Mouse (Mus musculus) spleen, adult 18-20 months (tissue): ENCODE data around the gene Prex1.

ENCODE experiments used
- DNase-seq, 2 experiments: peaks; one replicate each; pipeline ENCODE4 v3.0.0; 2022; ENCODE audit warnings: mixed read lengths in 2 of 2

Prex1 gene

DNA sequence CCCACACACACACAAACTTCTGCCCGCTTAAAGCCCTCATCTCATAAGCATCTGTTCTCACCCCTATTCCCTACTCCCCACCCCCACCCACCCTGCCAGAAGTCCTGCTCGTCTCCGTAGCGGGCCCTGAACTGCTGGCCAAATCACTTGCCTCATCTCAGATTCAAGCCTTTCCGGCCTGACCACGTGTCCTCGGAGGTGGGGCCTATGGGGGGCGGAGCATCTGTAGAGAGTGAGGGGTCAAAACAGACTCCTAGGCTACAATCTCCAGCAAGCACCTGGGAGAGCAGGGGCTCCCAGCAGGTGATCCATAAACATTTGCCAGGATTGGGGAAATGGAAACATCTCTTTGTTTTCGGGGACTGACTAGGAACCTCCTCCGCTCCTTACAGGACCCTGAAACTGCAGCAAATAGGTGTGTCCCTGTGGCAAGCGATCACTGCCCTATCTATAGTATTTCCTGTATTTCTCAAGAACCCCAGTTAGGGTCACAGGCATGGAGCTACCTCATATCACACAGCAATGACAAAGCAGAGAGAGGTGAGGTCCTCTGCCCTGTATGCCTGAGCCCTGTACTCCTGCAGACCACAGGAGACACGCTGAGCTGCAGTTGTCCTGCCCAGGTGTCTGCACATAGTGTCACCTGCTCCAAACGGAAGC, 29.6 kb downstream of the Prex1 start:
- DNase-seq = no peak

DNA sequence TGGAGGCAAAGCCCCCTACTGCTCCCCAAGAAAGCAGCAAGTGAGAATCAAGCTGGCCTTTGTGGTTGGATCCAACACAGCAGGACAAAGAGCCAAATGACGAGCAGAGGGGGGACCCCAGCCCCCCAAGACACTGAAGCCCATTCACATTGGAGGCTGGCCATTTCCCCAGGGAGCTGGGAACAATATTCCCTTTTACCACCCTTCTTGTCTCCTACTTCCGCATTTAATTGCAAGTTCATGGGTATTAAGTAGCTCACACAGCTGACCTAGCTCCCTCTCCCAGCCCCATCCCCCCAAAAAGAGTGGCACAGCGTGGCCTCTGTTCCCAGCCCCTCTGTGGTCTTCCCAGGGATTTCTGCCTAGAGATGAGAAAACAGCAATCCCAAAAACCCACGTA, 30.8 kb downstream of the Prex1 start:
- no peak for DNase-seq

GRCm38 (mm10) chr2:166678959-166679759, 34.5 kb downstream of the Prex1 start:
- DNase-seq = no peak

DNA sequence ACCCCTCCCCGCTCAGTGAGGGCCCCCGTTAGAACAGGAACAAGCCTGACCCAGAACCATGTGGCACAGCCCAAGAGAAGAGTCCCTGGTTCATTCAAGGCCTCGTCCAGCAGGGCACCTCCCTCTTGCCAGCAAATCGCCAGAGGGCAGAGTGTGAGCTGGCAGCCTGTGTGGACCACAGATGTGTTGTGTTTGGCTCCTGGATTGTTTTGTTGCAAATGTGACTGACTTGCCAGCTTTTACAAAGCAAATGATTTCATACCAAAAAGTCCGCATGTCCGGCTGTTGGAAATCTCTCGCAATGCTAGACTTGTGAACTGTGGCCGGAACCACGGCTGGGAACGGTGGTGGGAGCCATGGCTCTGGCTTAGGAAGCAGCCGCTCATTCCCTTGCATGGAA, 36.7 kb downstream of the Prex1 start:
- DNase-seq = no peak

DNA sequence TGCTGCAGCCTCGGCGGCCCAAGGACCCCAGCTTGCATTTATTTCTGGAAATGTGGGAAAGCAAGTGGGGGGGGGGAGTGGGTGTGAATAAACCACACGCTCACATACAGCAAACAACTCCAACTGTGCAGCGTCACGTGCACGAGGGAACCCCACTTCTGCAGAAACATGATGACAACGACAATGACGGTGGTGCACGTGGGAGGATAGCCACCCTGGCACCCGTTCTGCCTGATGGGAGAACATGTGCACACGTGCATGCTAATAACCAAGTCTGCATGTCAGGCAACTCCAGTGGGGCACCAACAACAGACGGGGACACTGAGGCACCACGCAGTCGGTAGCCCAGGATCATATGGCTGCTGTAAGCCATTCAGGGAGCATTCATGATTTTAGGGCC, 37.1 kb downstream of the Prex1 start:
- DNase-seq = no peak

DNA sequence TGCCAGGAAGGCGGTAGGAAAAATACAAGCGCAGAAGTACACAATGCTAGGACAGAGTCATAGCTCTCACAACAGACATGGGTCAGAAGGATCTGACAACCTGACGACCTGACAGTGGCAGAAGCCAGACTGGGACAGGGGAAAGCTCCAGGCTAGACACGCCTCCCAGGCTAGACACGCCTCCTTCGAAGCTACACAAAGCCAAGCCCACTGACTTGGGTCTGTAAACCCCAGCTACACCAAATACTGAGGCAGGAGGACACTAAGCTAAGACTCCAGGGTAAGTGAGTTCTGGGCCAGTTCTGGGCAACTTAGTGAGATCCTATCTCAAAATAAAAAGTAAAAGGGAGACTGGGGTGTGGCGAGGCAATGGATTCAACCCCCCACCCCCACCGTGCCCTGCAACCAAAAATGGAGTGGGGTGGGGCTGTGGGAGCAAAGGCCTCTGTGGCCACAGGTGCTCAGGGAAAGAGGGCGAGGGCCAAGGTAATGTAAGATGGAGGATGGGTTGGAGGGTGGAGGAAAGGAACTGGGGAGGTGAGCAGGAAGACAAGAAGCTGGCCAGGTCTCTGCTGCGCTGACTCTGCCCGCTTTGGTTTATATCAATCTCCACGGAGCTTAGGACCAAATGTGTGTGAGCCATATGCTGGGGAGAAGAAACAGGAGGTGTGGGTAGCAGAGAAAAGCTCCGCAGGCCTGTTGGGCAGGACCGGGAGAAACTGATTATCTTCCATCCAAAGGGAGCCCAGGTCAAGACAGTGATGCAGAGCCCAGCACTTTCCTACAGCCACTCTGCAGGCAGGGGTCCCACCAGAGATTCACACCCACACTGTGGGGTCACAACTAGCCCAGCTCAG, 37.8 kb downstream of the Prex1 start:
- no peak for DNase-seq

DNA sequence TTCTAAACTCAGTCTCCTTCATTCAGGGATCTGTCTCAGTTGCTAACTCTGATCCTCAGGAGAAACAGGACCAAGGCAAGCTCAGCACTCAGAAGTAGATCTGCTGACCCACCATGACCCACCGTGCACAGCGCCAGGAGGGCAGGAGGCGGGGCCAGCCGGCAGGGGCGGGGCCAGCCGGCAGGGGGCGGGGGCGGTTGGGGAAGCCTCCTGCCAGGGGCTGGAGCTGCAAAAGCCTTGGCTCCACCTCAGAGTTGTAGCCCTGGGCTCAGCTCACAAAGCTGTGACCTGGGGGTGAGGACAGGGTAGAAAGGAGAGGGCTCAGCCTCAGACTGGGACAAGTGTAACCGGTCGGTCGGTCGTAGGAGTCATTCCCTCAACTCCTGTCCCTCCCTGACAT, 38.9 kb downstream of the Prex1 start:
- DNase-seq = no peak

DNA sequence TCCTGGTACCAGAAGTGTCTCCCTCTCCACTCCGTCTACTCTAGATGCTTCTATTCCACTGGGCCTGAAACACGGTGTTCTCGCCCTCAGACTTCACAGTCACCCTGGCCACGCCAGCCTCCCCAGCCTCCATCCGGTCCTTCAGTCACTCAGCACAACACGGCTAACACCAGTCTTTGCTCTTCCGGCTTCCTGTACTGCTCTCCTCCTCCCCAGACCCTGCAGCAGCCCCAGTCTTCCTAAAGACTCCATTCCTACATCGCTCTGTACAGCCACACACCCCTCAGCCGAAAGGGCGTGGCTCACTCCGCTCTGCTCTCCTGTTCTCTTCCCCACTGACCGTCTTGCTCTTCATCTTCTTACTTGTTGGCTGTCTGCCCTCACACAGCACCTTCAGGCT, 39.7 kb downstream of the Prex1 start:
- no peak for DNase-seq

DNA sequence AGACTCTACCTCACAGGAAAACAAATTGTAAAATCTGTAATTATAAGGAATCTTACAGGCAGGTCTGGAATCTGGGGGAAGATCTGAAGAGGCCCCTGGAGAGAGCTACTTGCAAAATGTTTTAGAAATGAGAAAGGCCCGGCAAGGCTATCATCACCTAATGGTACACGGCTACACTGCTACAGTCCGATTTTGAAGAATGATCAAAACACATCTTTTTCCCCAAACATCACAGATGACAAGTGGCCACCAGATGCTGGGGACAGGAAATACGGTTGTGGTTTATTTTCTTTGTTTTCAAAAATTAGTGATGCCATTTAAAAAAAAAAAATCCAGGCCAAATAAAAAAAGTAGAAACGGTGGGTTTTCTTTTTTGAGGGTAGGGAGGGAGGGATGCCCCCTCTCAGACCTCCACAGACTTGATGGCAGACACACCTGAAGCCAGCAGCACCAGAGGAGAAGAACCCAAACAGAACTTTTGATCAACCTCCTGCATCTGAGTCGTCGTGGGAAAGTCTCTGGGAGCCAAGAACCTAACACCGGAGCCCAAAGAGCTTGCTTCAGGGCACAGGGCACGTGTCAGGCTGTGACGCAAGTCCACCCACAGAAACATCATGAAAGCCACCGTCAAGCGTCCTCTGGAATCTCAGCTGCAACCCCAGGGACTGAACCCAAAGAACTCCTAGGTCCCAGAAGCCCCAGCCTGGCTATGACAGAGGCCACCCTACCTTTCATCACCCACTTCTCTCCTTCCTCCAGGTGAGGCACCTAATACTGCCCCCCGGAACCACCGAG, 41.3 kb downstream of the Prex1 start:
- DNase-seq = no peak

GRCm38 (mm10) chr2:166671614-166672013, 42.0 kb downstream of the Prex1 start:
- DNase-seq = no peak

DNA sequence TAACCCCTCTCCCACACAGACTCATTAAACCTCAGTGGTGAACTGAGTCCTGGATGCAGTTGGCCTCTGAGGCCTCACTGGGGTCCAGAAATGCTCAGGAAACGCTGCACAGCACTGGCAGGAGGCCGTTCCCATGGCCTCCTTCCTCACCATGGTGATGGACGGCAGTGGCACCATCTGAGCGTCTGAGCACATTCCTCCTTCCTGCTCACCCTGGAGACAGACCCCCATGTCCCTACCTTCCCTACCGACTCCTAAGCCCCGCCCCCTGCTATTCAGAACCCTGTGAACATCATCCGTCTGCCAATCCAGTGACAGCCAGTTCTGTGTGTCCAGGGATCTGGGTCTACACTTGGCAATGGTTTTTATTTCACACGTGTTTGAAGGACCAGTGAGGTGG, 42.6 kb downstream of the Prex1 start:
- DNase-seq = no peak

DNA sequence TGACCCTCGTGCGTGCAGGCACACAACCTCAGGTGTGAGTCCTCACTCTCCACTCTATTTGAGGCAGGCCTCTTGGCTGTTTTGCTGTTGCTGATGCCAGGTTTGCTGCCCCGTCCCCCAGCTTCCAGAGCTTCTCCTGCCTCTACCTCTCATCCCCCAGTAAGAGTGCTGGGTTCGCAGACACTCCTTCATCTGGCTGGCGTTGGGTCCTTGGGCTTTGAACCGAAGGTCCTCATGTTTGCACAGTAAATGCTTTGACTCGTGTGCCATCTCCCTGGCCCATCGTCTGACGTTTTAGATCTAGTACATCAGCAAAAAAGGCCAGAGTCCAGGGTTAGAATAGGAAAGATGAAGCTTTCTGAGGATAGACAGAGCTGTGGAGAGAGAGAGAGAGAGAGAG, 43.7 kb downstream of the Prex1 start:
- no peak for DNase-seq

GRCm38 (mm10) chr2:166667790-166668695, 45.6 kb downstream of the Prex1 start:
- DNase-seq = no peak

DNA sequence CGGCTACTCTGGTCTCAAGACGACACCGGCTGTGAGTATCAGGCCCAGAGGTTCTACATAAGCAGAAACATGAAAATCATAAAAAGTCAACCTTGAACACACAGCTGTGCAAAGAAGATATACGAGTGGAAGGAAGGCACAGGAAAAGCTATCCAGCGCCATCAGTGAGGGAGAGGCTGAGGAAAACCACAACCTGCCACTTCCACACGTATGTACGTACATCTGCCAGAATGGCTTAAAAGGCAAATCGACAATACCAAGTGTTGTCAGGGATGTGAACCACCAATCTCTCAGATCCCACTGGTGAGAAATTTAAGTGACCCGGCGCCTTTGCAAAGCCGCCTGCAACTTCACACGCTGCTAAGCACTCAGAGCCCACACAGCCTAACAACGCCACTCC, 47.5 kb downstream of the Prex1 start:
- DNase-seq = no peak

DNA sequence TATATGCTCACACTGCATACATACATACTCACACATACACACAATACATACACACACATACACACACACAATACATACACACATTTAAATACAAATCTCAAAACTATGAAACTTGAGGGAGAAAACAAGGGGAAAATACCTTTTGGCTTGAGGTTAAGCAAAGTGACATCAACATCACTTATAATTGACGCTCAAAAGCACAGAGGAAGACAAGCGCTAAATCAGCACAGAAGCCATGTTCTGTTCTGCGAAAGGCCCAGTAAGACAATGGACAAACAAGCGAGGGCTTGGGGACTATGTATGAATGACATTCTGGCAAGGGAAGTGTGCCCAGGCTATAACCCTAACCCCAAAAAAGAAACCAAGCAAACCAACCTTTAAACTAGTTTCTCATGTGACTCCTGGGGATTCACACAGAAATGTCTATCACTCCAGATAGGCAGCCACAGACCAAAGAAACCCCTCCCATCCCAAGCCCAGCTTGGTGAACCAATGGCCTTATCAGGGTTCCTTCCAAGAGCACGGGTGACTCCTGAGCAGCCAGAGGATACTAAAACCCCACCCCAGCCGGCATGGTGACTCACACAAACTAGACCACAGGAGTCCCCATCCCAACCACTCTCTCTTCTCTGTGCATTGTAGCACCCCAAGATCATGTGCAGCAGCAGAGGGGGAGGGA, 48.2 kb downstream of the Prex1 start:
- no peak for DNase-seq

DNA sequence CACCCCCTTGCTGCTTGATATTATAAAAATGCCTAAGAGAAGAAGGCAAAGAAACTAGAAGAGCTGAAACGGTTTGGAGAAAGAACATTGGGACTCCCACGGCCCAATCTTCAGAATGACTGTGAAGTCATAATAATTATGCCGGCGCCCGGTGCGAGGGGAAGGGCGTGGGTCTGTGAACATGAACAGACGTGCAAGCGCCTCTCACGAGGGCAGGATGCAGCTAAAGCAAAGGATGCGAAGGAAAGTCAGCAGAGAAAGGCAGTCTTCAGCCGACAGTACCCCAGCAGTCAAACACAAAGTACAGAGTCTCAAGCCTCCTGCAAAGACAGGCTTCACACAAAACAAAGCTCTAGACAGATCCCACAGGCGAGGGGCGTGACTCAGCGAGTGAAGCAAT, 49.1 kb downstream of the Prex1 start:
- DNase-seq = no peak

DNA sequence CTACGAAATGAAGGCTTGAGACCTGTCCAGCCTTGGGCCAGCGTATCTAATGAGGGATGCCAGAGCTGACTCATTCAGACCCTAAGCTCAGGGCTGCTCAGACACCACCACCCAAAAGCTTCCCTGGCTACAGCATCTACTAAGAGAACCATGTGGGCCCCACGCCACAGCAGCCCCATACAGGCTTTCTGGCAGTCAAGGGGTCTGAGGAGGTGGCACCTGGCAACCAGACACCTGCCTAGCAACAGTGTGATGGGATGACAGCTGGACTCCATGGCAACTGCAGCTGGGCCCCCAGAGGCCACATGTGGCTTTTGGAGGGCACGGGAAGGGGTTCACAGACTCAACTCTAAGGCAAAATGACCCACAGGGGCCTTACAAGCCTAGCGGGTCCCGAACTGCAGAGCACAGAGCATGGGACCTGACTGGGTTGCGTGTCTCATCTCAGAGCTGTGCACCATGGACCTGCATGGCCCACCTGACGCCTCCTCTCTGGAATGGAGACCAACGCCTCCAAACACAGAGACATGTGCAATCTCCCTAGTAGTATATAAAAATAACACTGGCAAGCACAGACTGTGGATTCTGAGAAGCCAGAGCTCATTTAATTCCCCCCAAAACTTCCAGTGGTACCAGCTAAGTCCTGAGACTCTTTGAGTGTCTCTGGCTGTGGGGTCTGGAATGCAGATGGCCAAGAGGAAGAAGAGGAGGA, 50.2 kb downstream of the Prex1 start:
- no peak for DNase-seq

GRCm38 (mm10) chr2:166662595-166663160, 51.0 kb downstream of the Prex1 start:
- no peak for DNase-seq

GRCm38 (mm10) chr2:166661971-166662370, 51.7 kb downstream of the Prex1 start:
- no peak for DNase-seq

DNA sequence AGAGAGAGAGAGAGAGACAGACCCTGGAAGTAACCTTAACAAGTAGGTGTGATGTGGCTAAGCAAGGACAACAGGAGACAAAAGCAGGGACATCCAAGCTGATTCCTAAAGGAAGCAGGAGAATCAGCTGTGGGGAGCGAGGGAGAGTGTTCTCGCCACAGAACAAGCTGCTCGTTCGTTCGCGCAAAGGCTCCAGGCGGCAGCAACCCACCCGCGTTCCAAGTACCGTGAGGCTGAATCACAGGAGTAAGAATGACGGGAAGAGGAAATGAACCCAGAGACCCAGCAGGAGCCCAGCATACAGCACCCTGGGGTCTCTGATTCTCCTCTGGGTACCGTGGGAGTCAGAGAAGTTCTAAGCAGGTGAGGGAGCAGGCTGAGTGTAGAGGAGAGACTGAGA, 52.1 kb downstream of the Prex1 start:
- DNase-seq = no peak
